Comparison of ENCODE assay signal across 8 mouse cellular contexts in the genomic region with DNA sequence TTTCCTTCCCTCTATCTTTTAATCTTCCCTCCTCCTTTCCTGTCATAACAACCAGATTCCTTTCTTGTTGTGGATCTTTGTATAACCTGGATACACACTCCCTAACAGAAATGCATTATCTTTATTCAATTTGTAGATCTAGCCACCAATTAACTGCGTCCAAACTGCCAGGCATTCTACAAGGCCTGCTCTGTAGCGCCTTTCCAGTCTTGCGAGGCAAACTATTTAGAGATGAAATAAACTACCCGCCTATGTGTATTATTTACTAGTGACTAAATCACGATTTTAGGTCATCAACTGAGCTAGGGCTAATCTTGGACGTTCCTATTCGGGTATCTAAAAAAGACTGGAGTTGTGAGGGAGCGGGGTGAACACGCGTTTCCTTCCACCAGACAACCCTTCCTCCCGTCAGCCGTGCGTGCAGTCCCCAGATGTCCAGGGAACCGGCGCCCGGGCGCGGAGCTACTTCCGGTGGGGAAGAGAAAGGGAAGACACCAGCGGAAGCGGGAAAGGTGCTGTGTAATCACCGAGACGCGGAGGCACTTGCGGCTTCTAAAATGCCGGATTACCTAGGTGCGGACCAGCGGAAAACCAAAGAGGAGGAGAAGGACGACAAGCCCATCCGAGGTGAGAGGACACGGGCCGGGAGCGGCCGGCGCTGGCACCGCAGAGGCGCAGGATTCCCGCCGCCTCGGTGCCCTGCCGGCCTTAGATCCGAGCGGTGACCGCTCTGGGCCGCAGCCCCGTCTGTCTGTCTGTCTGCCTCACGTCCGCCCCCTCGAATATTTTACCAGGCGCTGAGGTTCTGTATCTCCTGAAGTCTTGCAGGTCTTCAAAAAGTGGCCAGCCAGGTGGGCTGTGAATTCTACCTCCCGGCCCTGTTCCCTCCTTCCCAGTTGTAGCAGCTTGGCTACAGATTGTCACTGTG. TPM values are rescaled to one million over a fixed set of nuclear protein-coding genes. Genes with fewer than 3 reads are reported as not detected.
DNase-seq lines count a peak whose midpoint lies in the region; ATAC-seq lines count a peak whose summit lies in the region.

No protein-coding gene starts in this region.

- intact Hi-C loops in heart, postnatal 14 days (cut with DNase I), result no loop called here

- 2% methylated on average over 51 of the region's 51 CpGs for WGBS in forebrain, embryonic 14.5 days
- WGBS in neural tube, embryonic 15.5 days, result 1% methylated on average over 51 of the region's 51 CpGs

- peak overlapping the region; percentile 84 for H3K4me2 ChIP-seq in forebrain, embryonic 14.5 days (ENCODE audit: low read length)
- H3K4me2 ChIP-seq in neural tube, embryonic 15.5 days, result peak overlapping the region; percentile 97

- peaks cover 15% of the 10 kb centered on the region for H3K36me3 ChIP-seq in forebrain, embryonic 14.5 days (ENCODE audit: control insufficient read depth, insufficient read depth, low read length)
- peaks cover 14% of the 10 kb centered on the region for H3K36me3 ChIP-seq in neural tube, embryonic 15.5 days

- peaks cover 20% of the 10 kb centered on the region for H3K4me1 ChIP-seq in forebrain, embryonic 14.5 days (ENCODE audit: control insufficient read depth, insufficient read depth, low read length)
- H3K4me1 ChIP-seq in neural tube, embryonic 15.5 days, result peaks cover 37% of the 10 kb centered on the region

- DNase-seq in ES-CJ7 (ENCODE audit: low read depth, low spot score), result peak; percentile 94
- DNase-seq in cerebellum, adult 11 months, result peak; percentile 87
- peak; percentile 95 for DNase-seq in forebrain, embryonic 14.5 days (ENCODE audit: low spot score)
- peak; percentile 89 to 96 for DNase-seq in heart, postnatal 14 days
- DNase-seq in layer of hippocampus, adult 11-12 months (ENCODE audit: low spot score), result peak; percentile 90
- peak; percentile 92 to 94 for DNase-seq in lung, adult 18-20 months
- peak; percentile 93 for DNase-seq in testis, postnatal 14 days (ENCODE audit: low spot score)

- peak; percentile 85 for ATAC-seq in forebrain, embryonic 14.5 days
- peak; percentile 87 for ATAC-seq in neural tube, embryonic 15.5 days (ENCODE audit: low FRiP score)

- peak overlapping the region; percentile 65 for H3K27ac ChIP-seq in forebrain, embryonic 14.5 days (ENCODE audit: low read depth, low read length)
- peak overlapping the region; percentile 89 for H3K27ac ChIP-seq in neural tube, embryonic 15.5 days (replicated peaks)

- H3K9ac ChIP-seq in forebrain, embryonic 14.5 days (ENCODE audit: low read length), result peak overlapping the region; percentile 83
- H3K9ac ChIP-seq in neural tube, embryonic 15.5 days (replicated peaks), result peak overlapping the region; percentile 93

- H3K4me3 ChIP-seq in forebrain, embryonic 14.5 days (ENCODE audit: low read depth, low read length), result peak overlapping the region; percentile 82
- peak overlapping the region; percentile 98 for H3K4me3 ChIP-seq in neural tube, embryonic 15.5 days (replicated peaks)

- H3K27me3 ChIP-seq in forebrain, embryonic 14.5 days (replicated peaks; ENCODE audit: control insufficient read depth, insufficient read depth, low read length), result no peaks in the 10 kb centered on the region
- no peaks in the 10 kb centered on the region for H3K27me3 ChIP-seq in neural tube, embryonic 15.5 days (replicated peaks)

- H3K9me3 ChIP-seq in forebrain, embryonic 14.5 days (replicated peaks; ENCODE audit: control insufficient read depth, low read length), result no peaks in the 10 kb centered on the region
- no peaks in the 10 kb centered on the region for H3K9me3 ChIP-seq in neural tube, embryonic 15.5 days (replicated peaks)

RNA-seq across cellular contexts. Expression of gene Psmc2, which starts 1.4 kb away (rescaled TPM):
- polyA plus RNA-seq in forebrain, embryonic 14.5 days (2014; fragmentation: Nextera tagmentation; extraction: Ambion mirVana), result 206 and 211 TPM in 2 replicates
- total RNA-seq in heart, postnatal 14 days (2021), result 10 to 100 TPM; 89.2 to 94.5 TPM
- polyA plus RNA-seq in neural tube, embryonic 15.5 days (2015; fragmentation: Nextera tagmentation; extraction: Ambion mirVana), result 186 and 189 TPM in 2 replicates

RNA-seq across cellular contexts. Expression of gene Dnajc2, which starts 1.5 kb away (rescaled TPM):
- polyA plus RNA-seq in forebrain, embryonic 14.5 days (2014; fragmentation: Nextera tagmentation; extraction: Ambion mirVana), result 66.8 and 70.4 TPM in 2 replicates
- 10 to 100 TPM; 13.5 to 17.6 TPM for total RNA-seq in heart, postnatal 14 days (2021)
- polyA plus RNA-seq in neural tube, embryonic 15.5 days (2015; fragmentation: Nextera tagmentation; extraction: Ambion mirVana), result 69.9 and 77.8 TPM in 2 replicates

RNA-seq across cellular contexts. Expression of gene Pmpcb, which starts 49.6 kb away (rescaled TPM):
- polyA plus RNA-seq in forebrain, embryonic 14.5 days (2014; fragmentation: Nextera tagmentation; extraction: Ambion mirVana), result 104 and 106 TPM in 2 replicates
- total RNA-seq in heart, postnatal 14 days (2021), result 100 to 1,000 TPM; 220 to 223 TPM
- 68.2 and 74.6 TPM in 2 replicates for polyA plus RNA-seq in neural tube, embryonic 15.5 days (2015; fragmentation: Nextera tagmentation; extraction: Ambion mirVana)

Comparison
In these comparisons a context has a peak if more than half of its experiments do, and no peak if none do; other contexts are left out.
1. Peak in every context shown above with its lines: DNase-seq, ATAC-seq, H3K4me3 ChIP-seq and H3K27ac ChIP-seq.